Mouse (Mus musculus) liver, embryonic 14.5 days (tissue): ENCODE data around the gene Atp8a1. TPM values are rescaled to one million over a fixed set of nuclear protein-coding genes. Genes with fewer than 3 reads are reported as not detected.

Source experiments
- ATAC-seq: fragments of 200-750 bp; cut with Nextera tagmentation; 2 replicates; pipeline ENCODE4 v1.8.0; 2017; ENCODE audit warnings: moderate number of reproducible peaks, mild to moderate bottlenecking, moderate library complexity; ENCODE audit not compliant: insufficient read depth
- DNase-seq, 3 experiments: peaks; one replicate each; pipeline ENCODE4 v3.0.0-alpha.2; 2012 to 2013; ENCODE audit warnings: low read depth in 3 of 3, low spot score in 3 of 3
- H3K27ac ChIP-seq: fragments of 300-500 bp; sonication (generic); 2 replicates; pipeline ENCODE4 v1.5.1; 2014; ENCODE audit warnings: moderate library complexity, mild to moderate bottlenecking, control low read depth, inconsistent platforms
- H3K27me3 ChIP-seq: fragments of 300-500 bp; sonication (generic); 2 replicates; pipeline ENCODE4 v1.6.1; 2014; ENCODE audit warnings: mild to moderate bottlenecking, low read length, moderate library complexity; ENCODE audit not compliant: control insufficient read depth, insufficient read depth
- H3K36me3 ChIP-seq: fragments of 300-500 bp; sonication (generic); replicated peaks from 2 replicates; pipeline ENCODE4 v1.6.1; 2014; ENCODE audit warnings: low read depth; ENCODE audit not compliant: control insufficient read depth, insufficient read depth
- H3K4me1 ChIP-seq, 2 experiments: fragments of 200-500 bp in 1 of 2; fragments of 300-500 bp in 1 of 2; sonication (generic) in 1 of 2; replicated peaks; 2 replicates each; pipeline ENCODE4 v1.6.1; 2012 to 2014; ENCODE audit warnings: antibody characterized with exemption in 1 of 2, inconsistent platforms in 1 of 2, low read length in 1 of 2; ENCODE audit not compliant: control insufficient read depth in 2 of 2, insufficient read depth in 2 of 2
- H3K4me2 ChIP-seq: fragments of 300-500 bp; sonication (generic); 2 replicates; pipeline ENCODE4 v1.6.1; 2014; ENCODE audit warnings: low read depth, mild to moderate bottlenecking, control low read depth, moderate library complexity
- H3K4me3 ChIP-seq, 2 experiments: fragments of 200-500 bp in 1 of 2; fragments of 300-500 bp in 1 of 2; sonication (generic) in 1 of 2; 2 replicates each; pipeline ENCODE4 v1.5.1; 2012 to 2014; ENCODE audit warnings: low read depth in 2 of 2, low read length in 2 of 2, mild to moderate bottlenecking in 2 of 2, control low read depth in 1 of 2, inconsistent platforms in 1 of 2, moderate library complexity in 1 of 2; ENCODE audit not compliant: insufficient read depth in 1 of 2
- H3K9ac ChIP-seq: fragments of 300-500 bp; sonication (generic); replicated peaks from 2 replicates; pipeline ENCODE4 v1.6.1; 2014; ENCODE audit warnings: mild to moderate bottlenecking, control low read depth, moderate library complexity
- H3K9me3 ChIP-seq: fragments of 300-500 bp; sonication (generic); 2 replicates; pipeline ENCODE4 v1.6.1; 2016; ENCODE audit warnings: low read length, mixed read lengths; ENCODE audit not compliant: control insufficient read depth
- CTCF ChIP-seq: IDR thresholded peaks from 2 replicates; pipeline ENCODE4 v1.5.1; 2016; ENCODE audit warnings: antibody characterized with exemption, low read depth, control low read depth
- EP300 ChIP-seq: IDR thresholded peaks from 2 replicates; pipeline ENCODE4 v1.6.1; 2016; ENCODE audit warnings: antibody characterized with exemption, low read depth
- WGBS: fragments of 180-500 bp; shearing (Covaris S2); extraction: QIAGEN DNeasy Blood & Tissue Kit; methylation state at CpG from one replicate; pipeline ENCODE4 v1.1.7; 2014; ENCODE audit not compliant: insufficient replicate concordance; 5-methylcytosine and 5-hydroxymethylcytosine counted together
- microRNA-seq: library from miRNA; unstranded; fragments of <30 nt; microRNA quantifications from one replicate; pipeline ENCODE4, GENCODE M21; 2016
- polyA plus RNA-seq, 2 experiments: library from polyadenylated mRNA; depleted of rRNA in 1 of 2; stranded (reverse) in 1 of 2; unstranded in 1 of 2; fragments of >200 nt; fragmentation: Nextera tagmentation in 1 of 2; extraction: Ambion mirVana in 1 of 2; gene quantifications; 2 replicates each; pipeline versions ENCODE4 v1.2.1 to v1.2.3; 2012 to 2014

Gene Atp8a1
- polyA plus RNA-seq, 2 experiments = 21.0 to 42.5 TPM

- no peak for TF ChIP-seq EP300
- TF ChIP-seq CTCF = no peak
- no peaks in the 10 kb centered on the region for H3K9me3 ChIP-seq
- H3K27me3 ChIP-seq = no peaks in the 10 kb centered on the region
- no peak overlapping the region for H3K4me3 ChIP-seq
- H3K36me3 ChIP-seq = no peaks in the 10 kb centered on the region
- no peak overlapping the region for H3K4me2 ChIP-seq
- WGBS = 67% methylated on average over 9 of the region's 9 CpGs
- no peaks in the 10 kb centered on the region for H3K4me1 ChIP-seq
- H3K27ac ChIP-seq = no peak overlapping the region
- no peak for ATAC-seq
- H3K9ac ChIP-seq = no peak overlapping the region
- no peak for DNase-seq
Observed at GRCm38 (mm10) chr5:67574039-67574438, 273.2 kb downstream of the Atp8a1 start.

GRCm38 (mm10) chr5:67572552-67573155 is 274.6 kb downstream of the Atp8a1 start:
- Histone ChIP-seq H3K9me3 (no peaks in the 10 kb centered on the region), H3K36me3 (no peaks in the 10 kb centered on the region), H3K27ac (no peak overlapping the region), H3K4me2 (no peak overlapping the region), H3K4me3 (no peak overlapping the region), H3K9ac (no peak overlapping the region), H3K4me1 (no peaks in the 10 kb centered on the region), H3K27me3 (no peaks in the 10 kb centered on the region)
- TF ChIP-seq EP300 = no peak
- no peak for TF ChIP-seq CTCF
- DNase-seq (no peak), ATAC-seq (no peak)
- WGBS = 48% methylated on average over 6 of the region's 6 CpGs

Small RNAs within 50 kb of the gene (microRNA-seq; reads per million reads assigned to microRNA genes)
- not detected for gene Gm23617

Other genes starting within 250 kb of the Atp8a1 start
- gene Shisa3, start 239.6 kb downstream of the Atp8a1 start, polyA plus RNA-seq (2012; rRNA removed) = 0.55 and 0.68 TPM in 2 replicates
- gene Shisa3, start 239.6 kb downstream of the Atp8a1 start, polyA plus RNA-seq (2014; fragmentation: Nextera tagmentation; extraction: Ambion mirVana) = 0.55 and 0.64 TPM in 2 replicates
- not detected in 2 replicates for gene Gm5108, start 94.2 kb upstream of the Atp8a1 start, polyA plus RNA-seq (2012; rRNA removed)
- gene Gm5108, start 94.2 kb upstream of the Atp8a1 start, polyA plus RNA-seq (2014; fragmentation: Nextera tagmentation; extraction: Ambion mirVana) = not detected in 2 replicates
- gene Gm21905, start 99.0 kb upstream of the Atp8a1 start, polyA plus RNA-seq (2012; rRNA removed) = not detected in 2 replicates
- not detected in 2 replicates for gene Gm21905, start 99.0 kb upstream of the Atp8a1 start, polyA plus RNA-seq (2014; fragmentation: Nextera tagmentation; extraction: Ambion mirVana)
- not detected in 2 replicates for gene Grxcr1, start 184.4 kb upstream of the Atp8a1 start, polyA plus RNA-seq (2012; rRNA removed)
- gene Grxcr1, start 184.4 kb upstream of the Atp8a1 start, polyA plus RNA-seq (2014; fragmentation: Nextera tagmentation; extraction: Ambion mirVana) = not detected in 2 replicates